Mouse (Mus musculus) small intestine, adult 2 months (tissue): Measurements from ENCODE around the gene Atp13a3.

Source experiments
- CTCF ChIP-seq: fragments of 200-500 bp; IDR thresholded peaks from 2 replicates; pipeline ENCODE4 v1.5.1; 2012; ENCODE audit warnings: low read depth, mild to moderate bottlenecking, control low read depth, inconsistent platforms, low read length, moderate library complexity, mixed read lengths; ENCODE audit not compliant: insufficient replicate concordance, insufficient read length; ENCODE audit errors: extremely low read depth
- POLR2A ChIP-seq: fragments of 200-500 bp; IDR thresholded peaks from 2 replicates; pipeline ENCODE4 v1.6.1; 2012; ENCODE audit warnings: low read depth, mild to moderate bottlenecking, control low read depth, inconsistent platforms, low read length, moderate library complexity

- TF ChIP-seq CTCF (no peak), POLR2A (no peak)
Observed at GRCm38 (mm10) chr16:30263156-30263555, 142.6 kb downstream of the Atp13a3 start.
